Mouse (Mus musculus) embryonic facial prominence, embryonic 11.5 days (tissue): Measurements from ENCODE around the gene Fgfr2. TPM values are rescaled to one million over a fixed set of nuclear protein-coding genes. Genes with fewer than 3 reads are reported as not detected.
A peak's percentile ranks its signal among the peaks of the same experiment; 100 is the strongest.

Experiments used
- ATAC-seq: fragments of 200-750 bp; cut with Nextera tagmentation; replicated peaks from 2 replicates; pipeline ENCODE4 v1.8.0; 2017; ENCODE audit warnings: low read depth; ENCODE audit not compliant: insufficient number of reproducible peaks, low FRiP score, low TSS enrichment
- DNase-seq: peaks from one replicate; pipeline ENCODE4 v3.0.0-alpha.2; 2015; ENCODE audit warnings: low spot score
- H3K27ac ChIP-seq: fragments of 300-500 bp; sonication (generic); replicated peaks from 2 replicates; pipeline ENCODE4 v1.5.1; 2014; ENCODE audit warnings: mild to moderate bottlenecking, low read depth, low read length, control low read depth
- H3K27me3 ChIP-seq: fragments of 300-500 bp; sonication (generic); 2 replicates; pipeline ENCODE4 v1.6.1; 2014; ENCODE audit warnings: mild to moderate bottlenecking, low read length, moderate library complexity, mixed read lengths; ENCODE audit not compliant: control insufficient read depth, insufficient read depth
- H3K36me3 ChIP-seq: fragments of 300-500 bp; sonication (generic); replicated peaks from 2 replicates; pipeline ENCODE4 v1.6.1; 2014; ENCODE audit warnings: low read depth, mild to moderate bottlenecking, low read length, moderate library complexity, mixed read lengths; ENCODE audit not compliant: control insufficient read depth, insufficient read depth
- H3K4me1 ChIP-seq: fragments of 300-500 bp; sonication (generic); 2 replicates; pipeline ENCODE4 v1.6.1; 2014; ENCODE audit warnings: low read length, mixed read lengths; ENCODE audit not compliant: control insufficient read depth, insufficient read depth
- H3K4me2 ChIP-seq: fragments of 300-500 bp; sonication (generic); 2 replicates; pipeline ENCODE4 v1.6.1; 2014; ENCODE audit warnings: low read depth, mild to moderate bottlenecking, control low read depth, low read length, moderate library complexity
- H3K4me3 ChIP-seq: fragments of 300-500 bp; sonication (generic); 2 replicates; pipeline ENCODE4 v1.5.1; 2014; ENCODE audit warnings: low read depth, low read length, control low read depth
- H3K9ac ChIP-seq: fragments of 300-500 bp; sonication (generic); replicated peaks from 2 replicates; pipeline ENCODE4 v1.6.1; 2014; ENCODE audit warnings: mild to moderate bottlenecking, control low read depth, low read length
- H3K9me3 ChIP-seq: fragments of 300-500 bp; sonication (generic); replicated peaks from 2 replicates; pipeline ENCODE4 v1.6.1; 2016; ENCODE audit warnings: mild to moderate bottlenecking, low read length, inconsistent platforms, mixed read lengths; ENCODE audit not compliant: control insufficient read depth
- WGBS: fragments of 180-500 bp; shearing (Covaris S2); extraction: QIAGEN DNeasy Blood & Tissue Kit; methylation state at CpG from one replicate; pipeline ENCODE4 v1.1.7; 2014; 5-methylcytosine and 5-hydroxymethylcytosine counted together
- polyA plus RNA-seq: library from polyadenylated mRNA; unstranded; fragments of >200 nt; fragmentation: Nextera tagmentation; extraction: Ambion mirVana; gene quantifications from 2 replicates; pipeline ENCODE4 v1.2.1, GENCODE M21; 2014

The Fgfr2 gene
- polyA plus RNA-seq, 1 experiment from 2014 or later, result 75.6 TPM

- H3K9ac ChIP-seq, result no peak overlapping the region
- H3K27ac ChIP-seq, result no peak overlapping the region
- ATAC-seq, result no peak
- no peaks in the 10 kb centered on the region for H3K4me1 ChIP-seq
- H3K4me3 ChIP-seq, result no peak overlapping the region
- WGBS, result 81% methylated on average over 7 of the region's 7 CpGs
- H3K27me3 ChIP-seq, result no peaks in the 10 kb centered on the region
- no peak for DNase-seq
- H3K36me3 ChIP-seq, result no peaks in the 10 kb centered on the region
- no peaks in the 10 kb centered on the region for H3K9me3 ChIP-seq
- H3K4me2 ChIP-seq, result no peak overlapping the region
Observed at GRCm38 (mm10) chr7:133005772-133006171, 117.4 kb downstream of the Fgfr2 start.

- no peaks in the 10 kb centered on the region for H3K9me3 ChIP-seq
- no peak overlapping the region for H3K9ac ChIP-seq
- H3K4me1 ChIP-seq, result no peaks in the 10 kb centered on the region
- H3K4me3 ChIP-seq, result no peak overlapping the region
- no peak overlapping the region for H3K27ac ChIP-seq
- no peaks in the 10 kb centered on the region for H3K27me3 ChIP-seq
- H3K36me3 ChIP-seq, result peaks cover 2% of the 10 kb centered on the region; the same call in 1 of the 2 replicates
- ATAC-seq, result no peak
- WGBS, result 28% methylated on average over 3 of the region's 3 CpGs
- no peak overlapping the region for H3K4me2 ChIP-seq
- peak; percentile 67 for DNase-seq
Observed at GRCm38 (mm10) chr7:133003421-133003820, 119.7 kb downstream of the Fgfr2 start.

GRCm38 (mm10) chr7:133002271-133002670, 120.9 kb downstream of the Fgfr2 start:
- Histone ChIP-seq H3K4me1 (no peaks in the 10 kb centered on the region), H3K27ac (no peak overlapping the region), H3K36me3 (peaks cover 3% of the 10 kb centered on the region), H3K27me3 (no peaks in the 10 kb centered on the region), H3K9ac (no peak overlapping the region), H3K4me3 (no peak overlapping the region), H3K9me3 (no peaks in the 10 kb centered on the region), H3K4me2 (no peak overlapping the region)
- DNase-seq (no peak), ATAC-seq (no peak)
- WGBS, result 91% methylated on average over 6 of the region's 6 CpGs

- Histone ChIP-seq H3K4me2 (no peak overlapping the region), H3K27me3 (no peaks in the 10 kb centered on the region), H3K9me3 (no peaks in the 10 kb centered on the region), H3K4me3 (no peak overlapping the region), H3K9ac (no peak overlapping the region), H3K27ac (no peak overlapping the region), H3K4me1 (no peaks in the 10 kb centered on the region), H3K36me3 (peaks cover 4% of the 10 kb centered on the region)
- DNase-seq (no peak), ATAC-seq (no peak)
- whole genome bisulfite sequencing, result 91% methylated on average over 3 of the region's 3 CpGs
Observed at GRCm38 (mm10) chr7:133001388-133001787, 121.8 kb downstream of the Fgfr2 start.

- H3K4me1 ChIP-seq, result no peaks in the 10 kb centered on the region
- DNase-seq (no peak), ATAC-seq (no peak)
- H3K36me3 ChIP-seq, result peaks cover 7% of the 10 kb centered on the region
- H3K4me3 ChIP-seq, result no peak overlapping the region
- H3K27ac ChIP-seq, result no peak overlapping the region
- H3K9ac ChIP-seq, result no peak overlapping the region
- WGBS, result 91% methylated on average over 11 of the region's 11 CpGs
- H3K9me3 ChIP-seq, result no peaks in the 10 kb centered on the region
- H3K4me2 ChIP-seq, result no peak overlapping the region
- no peaks in the 10 kb centered on the region for H3K27me3 ChIP-seq
Observed at GRCm38 (mm10) chr7:132999061-132999460, 124.1 kb downstream of the Fgfr2 start.

GRCm38 (mm10) chr7:132998639-132999038, 124.5 kb downstream of the Fgfr2 start:
- Histone ChIP-seq H3K9me3 (no peaks in the 10 kb centered on the region), H3K27me3 (no peaks in the 10 kb centered on the region), H3K27ac (no peak overlapping the region), H3K4me3 (no peak overlapping the region), H3K36me3 (peaks cover 7% of the 10 kb centered on the region), H3K9ac (no peak overlapping the region), H3K4me2 (no peak overlapping the region), H3K4me1 (no peaks in the 10 kb centered on the region)
- WGBS, result 92% methylated on average over 12 of the region's 12 CpGs
- DNase-seq (no peak), ATAC-seq (no peak)

GRCm38 (mm10) chr7:132996391-132996790, 126.8 kb downstream of the Fgfr2 start:
- H3K4me2 ChIP-seq, result no peak overlapping the region
- no peak for DNase-seq
- no peak for ATAC-seq
- WGBS, result 93% methylated on average over 5 of the region's 5 CpGs
- H3K36me3 ChIP-seq, result peaks cover 7% of the 10 kb centered on the region
- no peak overlapping the region for H3K9ac ChIP-seq
- no peaks in the 10 kb centered on the region for H3K9me3 ChIP-seq
- H3K27me3 ChIP-seq, result no peaks in the 10 kb centered on the region
- no peaks in the 10 kb centered on the region for H3K4me1 ChIP-seq
- H3K27ac ChIP-seq, result no peak overlapping the region
- H3K4me3 ChIP-seq, result no peak overlapping the region

DNA sequence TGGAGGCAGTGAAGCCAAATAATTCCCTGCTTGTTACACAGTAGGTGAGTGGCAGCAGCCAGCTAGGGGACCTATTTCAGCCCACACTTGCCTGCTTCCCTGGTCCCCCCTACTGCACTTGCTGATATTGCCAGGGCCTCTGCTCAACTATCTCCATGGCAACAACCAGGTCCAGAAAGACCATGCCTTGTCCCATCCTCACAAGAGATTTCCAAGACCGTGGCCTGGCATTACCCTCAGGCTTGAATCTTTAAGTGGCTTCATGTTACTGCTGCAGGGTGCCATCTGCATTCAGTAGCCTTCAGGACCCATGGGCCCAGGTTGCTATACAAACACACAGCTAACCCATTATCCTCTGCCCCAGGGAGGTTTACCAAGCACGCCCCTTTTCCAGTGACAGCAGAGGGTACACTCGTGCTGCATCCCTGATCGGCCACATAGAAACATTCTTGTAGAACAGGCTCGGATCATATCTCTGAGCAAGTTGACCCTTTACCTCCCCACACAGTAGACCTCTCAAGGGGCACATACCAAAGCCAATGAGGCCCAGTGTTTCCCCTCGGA, 128.4 kb downstream of the Fgfr2 start:
- Histone ChIP-seq H3K4me1 (no peaks in the 10 kb centered on the region), H3K36me3 (peaks cover 11% of the 10 kb centered on the region), H3K27me3 (no peaks in the 10 kb centered on the region), H3K4me3 (no peak overlapping the region), H3K9me3 (no peaks in the 10 kb centered on the region), H3K9ac (no peak overlapping the region), H3K4me2 (no peak overlapping the region), H3K27ac (no peak overlapping the region)
- WGBS, result 75% methylated on average over 6 of the region's 6 CpGs
- no peak for ATAC-seq
- no peak for DNase-seq
